Mouse (Mus musculus): ENCODE results near the gene Adgrl2.

DNA sequence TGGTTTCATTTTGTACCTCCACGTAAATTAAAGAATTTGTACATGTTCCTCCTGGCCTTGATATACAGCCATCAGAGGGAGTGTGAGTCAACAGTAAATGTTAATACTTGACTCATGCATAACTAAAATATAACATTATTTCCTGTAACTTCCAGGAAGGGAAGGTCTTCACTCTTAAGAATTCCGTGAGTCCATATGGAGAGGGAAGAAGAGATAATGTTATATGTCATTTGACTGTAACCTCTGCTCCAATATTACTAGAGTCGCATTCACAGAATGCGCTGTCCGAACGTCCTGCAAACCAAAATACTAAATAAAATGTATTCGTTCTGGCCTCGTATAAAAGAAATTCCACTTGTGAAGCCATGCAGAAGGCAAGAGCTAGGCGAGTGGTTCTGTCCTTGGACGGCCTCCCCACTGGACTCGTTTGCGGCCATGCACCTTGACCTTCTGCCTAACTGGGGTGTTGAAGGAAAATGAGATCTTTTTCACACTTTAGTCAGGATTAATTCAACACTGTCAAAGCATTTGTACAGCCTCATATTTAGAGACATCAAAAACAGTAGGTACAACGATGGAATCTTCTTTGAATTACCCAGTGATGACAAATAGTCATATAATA, 68.3 kb downstream of the Adgrl2 start:
- TF ChIP-seq EP300 (IDR thresholded peaks at IDR 0.05; ENCODE audit: insufficient read depth, low read depth, low read length): no peak
- TF ChIP-seq CTCF (IDR thresholded peaks at IDR 0.05): no peak
- TF ChIP-seq POLR2A (IDR thresholded peaks at IDR 0.05; ENCODE audit: insufficient read depth, low read depth, low read length): no peak
